Mouse (Mus musculus) CD4-positive, CD25-positive, alpha-beta regulatory T cell, adult 2 months (primary cell): Measurements from ENCODE around the gene Tmem258.
"Not testable (repeated sequence)": the region's sequence is repeated elsewhere in the genome, so short reads cannot be mapped to it uniquely, and the experiment has no call there.

Source experiments
- DNase-seq: peaks from one replicate; pipeline ENCODE4 v3.0.0-alpha.2; 2012; ENCODE audit warnings: low read depth, low spot score

Gene Tmem258

GRCm38 (mm10) chr19:10203848-10204615 lies at the start of gene Tmem258, which contains the start of gene Fen1:
Tmem258 (plus strand) TSS chr19:10204014.
Fen1 (minus strand) TSS chr19:10204169.
- peak; percentile 94 for DNase-seq

- DNase-seq, result no peak
Observed at GRCm38 (mm10) chr19:10157725-10158124, 46.1 kb upstream of the Tmem258 start.

- DNase-seq, result no peak
Observed at GRCm38 (mm10) chr19:10163896-10164295, 39.9 kb upstream of the Tmem258 start.

GRCm38 (mm10) chr19:10165928-10166327 lies 37.9 kb upstream of the Tmem258 start:
- not testable (repeated sequence) for DNase-seq

- DNase-seq, result no peak
Observed at GRCm38 (mm10) chr19:10167112-10167511, 36.7 kb upstream of the Tmem258 start.

GRCm38 (mm10) chr19:10167951-10168350 lies 35.9 kb upstream of the Tmem258 start:
- no peak for DNase-seq

- no peak for DNase-seq
Observed at GRCm38 (mm10) chr19:10168441-10168840, 35.4 kb upstream of the Tmem258 start.

GRCm38 (mm10) chr19:10169179-10169578 lies 34.6 kb upstream of the Tmem258 start:
- DNase-seq, result no peak

- DNase-seq, result not testable (repeated sequence)
Observed at GRCm38 (mm10) chr19:10169692-10170330, 34.0 kb upstream of the Tmem258 start.

- no peak for DNase-seq
Observed at GRCm38 (mm10) chr19:10170466-10170865, 33.3 kb upstream of the Tmem258 start.

- DNase-seq, result no peak
Observed at GRCm38 (mm10) chr19:10171359-10171758, 32.5 kb upstream of the Tmem258 start.

- DNase-seq, result no peak
Observed at GRCm38 (mm10) chr19:10171846-10172245, 32.0 kb upstream of the Tmem258 start.

- DNase-seq, result no peak
Observed at GRCm38 (mm10) chr19:10173116-10173718, 30.6 kb upstream of the Tmem258 start.

- DNase-seq, result no peak
Observed at GRCm38 (mm10) chr19:10173844-10174539, 29.8 kb upstream of the Tmem258 start.

- DNase-seq, result no peak
Observed at GRCm38 (mm10) chr19:10174956-10175355, 28.9 kb upstream of the Tmem258 start.

GRCm38 (mm10) chr19:10176477-10176876 lies 27.3 kb upstream of the Tmem258 start:
- DNase-seq, result no peak

- no peak for DNase-seq
Observed at GRCm38 (mm10) chr19:10176941-10177372, 26.9 kb upstream of the Tmem258 start.

GRCm38 (mm10) chr19:10181225-10181624 lies 22.6 kb upstream of the Tmem258 start:
- no peak for DNase-seq

GRCm38 (mm10) chr19:10182142-10182541 lies 21.7 kb upstream of the Tmem258 start:
- DNase-seq, result peak; percentile 19

- DNase-seq, result peak; percentile 91
Observed at GRCm38 (mm10) chr19:10182670-10183298, 21.0 kb upstream of the Tmem258 start, which contains the start of gene Fads1. Fads1 (plus strand) TSS chr19:10182888.

GRCm38 (mm10) chr19:10183299-10183983 lies 20.4 kb upstream of the Tmem258 start:
- DNase-seq, result peak; percentile 49
